Mouse (Mus musculus) liver, embryonic 11.5 days (tissue): ENCODE data around the gene Grb14. TPM values are rescaled to one million over a fixed set of nuclear protein-coding genes. Genes with fewer than 3 reads are reported as not detected.

Source experiments
- ATAC-seq: fragments of 200-750 bp; cut with Nextera tagmentation; replicated peaks from 2 replicates; pipeline ENCODE4 v1.8.0; 2017; ENCODE audit warnings: moderate number of reproducible peaks, mild to moderate bottlenecking, moderate TSS enrichment, moderate library complexity; ENCODE audit not compliant: low FRiP score
- DNase-seq: peaks from one replicate; pipeline ENCODE4 v3.0.0-alpha.2; 2017; ENCODE audit warnings: low spot score
- H3K27ac ChIP-seq: fragments of 300-500 bp; sonication (generic); 2 replicates; pipeline ENCODE4 v1.5.1; 2014; ENCODE audit warnings: mild to moderate bottlenecking, low read depth, low read length, control low read depth
- H3K27me3 ChIP-seq: fragments of 300-500 bp; sonication (generic); replicated peaks from 2 replicates; pipeline ENCODE4 v1.6.1; 2014; ENCODE audit warnings: low read length, mixed read lengths; ENCODE audit not compliant: control insufficient read depth, insufficient read depth
- H3K36me3 ChIP-seq: fragments of 300-500 bp; sonication (generic); 2 replicates; pipeline ENCODE4 v1.6.1; 2014; ENCODE audit warnings: mild to moderate bottlenecking, low read length, moderate library complexity, mixed read lengths; ENCODE audit not compliant: control insufficient read depth, insufficient read depth
- H3K4me1 ChIP-seq: fragments of 300-500 bp; sonication (generic); replicated peaks from 2 replicates; pipeline ENCODE4 v1.6.1; 2014; ENCODE audit warnings: low read length, mixed read lengths; ENCODE audit not compliant: control insufficient read depth, insufficient read depth
- H3K4me2 ChIP-seq: fragments of 300-500 bp; sonication (generic); 2 replicates; pipeline ENCODE4 v1.6.1; 2014; ENCODE audit warnings: mild to moderate bottlenecking, control low read depth, moderate library complexity
- H3K4me3 ChIP-seq: fragments of 300-500 bp; sonication (generic); 2 replicates; pipeline ENCODE4 v1.5.1; 2014; ENCODE audit warnings: low read depth, low read length, control low read depth
- H3K9ac ChIP-seq: fragments of 300-500 bp; sonication (generic); 2 replicates; pipeline ENCODE4 v1.6.1; 2014; ENCODE audit warnings: low read depth, low read length, control low read depth
- H3K9me3 ChIP-seq: fragments of 300-500 bp; sonication (generic); 2 replicates; pipeline ENCODE4 v1.6.1; 2016; ENCODE audit warnings: low read length, inconsistent platforms, mixed read lengths; ENCODE audit not compliant: control insufficient read depth
- WGBS: fragments of 180-500 bp; shearing (Covaris S2); extraction: QIAGEN DNeasy Blood & Tissue Kit; methylation state at CpG from one replicate; pipeline ENCODE4 v1.1.7; 2014; 5-methylcytosine and 5-hydroxymethylcytosine counted together
- polyA plus RNA-seq: library from polyadenylated mRNA; unstranded; fragments of >200 nt; fragmentation: Nextera tagmentation; extraction: Ambion mirVana; gene quantifications from 2 replicates; pipeline ENCODE4 v1.2.1, GENCODE M21; 2014

Grb14 gene
- polyA plus RNA-seq, 1 experiment from 2014 or later = 7.7 TPM

DNA sequence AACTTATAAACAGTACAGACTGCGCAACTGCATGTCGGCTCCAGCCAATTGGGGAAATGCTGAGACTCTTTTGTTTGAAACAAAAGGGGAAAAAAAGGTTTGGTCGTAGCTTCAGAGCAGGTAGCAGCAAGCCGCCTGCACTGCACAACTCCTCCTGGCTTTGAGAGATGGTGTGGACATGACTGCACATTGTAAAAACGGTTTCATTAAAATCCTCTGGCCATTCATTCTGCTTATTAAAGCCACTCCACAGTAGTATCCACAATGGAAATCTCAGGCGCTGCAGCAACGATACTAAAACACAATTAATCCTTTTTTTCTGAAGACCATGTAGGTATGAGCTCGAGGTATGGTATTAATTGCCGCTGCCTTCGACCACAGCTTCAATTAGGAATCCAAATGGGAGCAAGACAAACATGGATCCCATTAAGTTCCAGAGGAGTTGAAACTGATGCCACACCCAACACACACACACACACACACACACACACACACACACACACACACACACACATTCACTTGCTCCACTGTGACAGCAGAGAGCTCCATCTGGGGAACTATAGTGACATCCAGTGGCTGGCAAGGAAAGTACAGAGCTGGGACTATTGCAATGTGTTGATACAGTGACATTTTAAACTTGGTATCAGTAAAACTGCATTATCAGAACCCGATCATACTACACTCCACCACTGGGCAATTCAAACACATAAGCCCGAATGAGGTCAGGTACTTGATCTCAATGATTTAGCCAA is 76.2 kb downstream of the Grb14 start:
- Histone ChIP-seq H3K36me3 (no peaks in the 10 kb centered on the region), H3K4me1 (no peaks in the 10 kb centered on the region), H3K4me2 (no peak overlapping the region), H3K9me3 (no peaks in the 10 kb centered on the region), H3K4me3 (no peak overlapping the region), H3K27me3 (no peaks in the 10 kb centered on the region), H3K9ac (no peak overlapping the region), H3K27ac (no peak overlapping the region)
- DNase-seq (no peak), ATAC-seq (no peak)
- 79% methylated on average over 12 of the region's 12 CpGs for WGBS

GRCm38 (mm10) chr2:64947484-64947883 is 77.3 kb downstream of the Grb14 start:
- ATAC-seq = no peak
- H3K27ac ChIP-seq = no peak overlapping the region
- no peaks in the 10 kb centered on the region for H3K27me3 ChIP-seq
- H3K9ac ChIP-seq = no peak overlapping the region
- no peak for DNase-seq
- H3K4me1 ChIP-seq = no peaks in the 10 kb centered on the region
- no peaks in the 10 kb centered on the region for H3K9me3 ChIP-seq
- WGBS = 68% methylated on average over 3 of the region's 3 CpGs
- H3K4me2 ChIP-seq = no peak overlapping the region
- no peaks in the 10 kb centered on the region for H3K36me3 ChIP-seq
- no peak overlapping the region for H3K4me3 ChIP-seq

DNA sequence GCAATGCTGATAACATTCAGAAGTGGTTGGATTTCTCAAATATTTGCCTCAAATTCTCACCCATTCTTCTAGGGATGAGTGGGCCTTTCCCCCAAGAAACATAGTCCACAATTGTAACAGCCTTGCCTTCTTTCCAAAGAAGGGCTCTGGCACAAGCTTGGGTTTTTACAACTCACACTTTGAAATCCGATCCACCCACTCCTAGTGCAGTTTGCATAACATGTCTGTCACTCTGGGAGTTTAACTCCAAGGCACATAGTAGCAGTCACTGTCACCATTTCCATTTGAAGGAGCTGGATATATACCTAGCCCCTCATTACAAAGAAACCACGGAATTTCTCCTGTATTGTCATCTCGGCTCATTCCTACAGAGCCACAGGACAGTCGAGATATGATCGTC is 103.9 kb downstream of the Grb14 start:
- no peaks in the 10 kb centered on the region; the same call in 1 of the 2 replicates for H3K4me1 ChIP-seq
- no peak overlapping the region for H3K4me2 ChIP-seq
- no peaks in the 10 kb centered on the region for H3K9me3 ChIP-seq
- H3K36me3 ChIP-seq = no peaks in the 10 kb centered on the region
- no peak for DNase-seq
- no peak for ATAC-seq
- no peak overlapping the region for H3K4me3 ChIP-seq
- WGBS = 56% methylated on average over 5 of the region's 5 CpGs
- no peak overlapping the region for H3K27ac ChIP-seq
- H3K27me3 ChIP-seq = no peaks in the 10 kb centered on the region
- no peak overlapping the region for H3K9ac ChIP-seq

DNA sequence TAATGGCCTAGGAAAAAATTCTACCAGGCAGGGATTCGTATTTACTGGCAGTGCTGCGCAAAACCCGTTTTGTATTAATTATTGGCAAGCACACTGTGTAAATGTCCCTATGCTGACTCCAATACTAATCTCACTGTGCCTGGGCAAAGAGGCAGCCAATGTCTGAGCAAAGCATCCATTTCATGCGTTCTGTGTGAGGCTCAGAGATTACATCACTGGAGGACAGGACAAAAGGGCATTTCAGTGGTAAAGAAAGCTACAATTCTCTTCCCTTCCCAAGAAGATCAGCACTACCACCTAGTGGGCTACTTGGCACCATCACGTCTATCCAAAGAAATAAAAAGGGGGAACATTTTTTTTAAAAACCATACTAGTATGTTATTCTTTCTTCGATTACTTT is 109.3 kb downstream of the Grb14 start:
- Histone ChIP-seq H3K4me2 (no peak overlapping the region), H3K9me3 (no peaks in the 10 kb centered on the region), H3K27me3 (no peaks in the 10 kb centered on the region), H3K36me3 (no peaks in the 10 kb centered on the region), H3K27ac (no peak overlapping the region), H3K4me1 (no peaks in the 10 kb centered on the region; the same call in 1 of the 2 replicates), H3K4me3 (no peak overlapping the region), H3K9ac (no peak overlapping the region)
- 62% methylated on average over 6 of the region's 6 CpGs for WGBS
- DNase-seq (no peak), ATAC-seq (no peak)

DNA sequence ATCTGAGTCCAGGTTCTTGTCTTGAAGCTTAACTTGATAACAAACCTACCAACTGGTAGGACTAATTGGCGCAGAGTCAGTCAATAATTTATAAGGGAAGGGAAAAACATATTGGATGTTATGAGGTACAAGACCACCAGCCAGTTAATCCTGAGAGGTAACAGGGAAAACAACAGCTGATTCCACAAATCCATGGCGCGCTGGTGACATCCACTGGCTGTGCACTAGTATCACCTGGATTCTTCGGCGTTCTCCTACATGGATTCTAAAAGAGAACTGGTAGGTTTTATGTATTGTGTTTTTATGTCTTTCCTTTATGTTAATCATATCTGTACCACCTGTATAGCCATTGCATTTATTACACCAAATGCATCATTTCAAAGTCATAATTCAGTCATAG is 119.9 kb downstream of the Grb14 start:
- H3K4me2 ChIP-seq = no peak overlapping the region
- no peaks in the 10 kb centered on the region for H3K27me3 ChIP-seq
- ATAC-seq = no peak
- H3K4me3 ChIP-seq = no peak overlapping the region
- no peaks in the 10 kb centered on the region for H3K9me3 ChIP-seq
- H3K27ac ChIP-seq = no peak overlapping the region
- no peaks in the 10 kb centered on the region for H3K4me1 ChIP-seq
- no peak overlapping the region for H3K9ac ChIP-seq
- WGBS = 85% methylated on average over 5 of the region's 5 CpGs
- DNase-seq = no peak
- H3K36me3 ChIP-seq = no peaks in the 10 kb centered on the region

- Histone ChIP-seq H3K36me3 (no peaks in the 10 kb centered on the region), H3K27me3 (no peaks in the 10 kb centered on the region), H3K4me1 (no peaks in the 10 kb centered on the region), H3K4me2 (no peak overlapping the region), H3K4me3 (no peak overlapping the region), H3K9ac (no peak overlapping the region), H3K9me3 (no peaks in the 10 kb centered on the region), H3K27ac (no peak overlapping the region)
- ATAC-seq (no peak), DNase-seq (no peak)
- 82% methylated on average over 5 of the region's 5 CpGs for WGBS
Measured at GRCm38 (mm10) chr2:64897844-64898243, 126.9 kb downstream of the Grb14 start.

DNA sequence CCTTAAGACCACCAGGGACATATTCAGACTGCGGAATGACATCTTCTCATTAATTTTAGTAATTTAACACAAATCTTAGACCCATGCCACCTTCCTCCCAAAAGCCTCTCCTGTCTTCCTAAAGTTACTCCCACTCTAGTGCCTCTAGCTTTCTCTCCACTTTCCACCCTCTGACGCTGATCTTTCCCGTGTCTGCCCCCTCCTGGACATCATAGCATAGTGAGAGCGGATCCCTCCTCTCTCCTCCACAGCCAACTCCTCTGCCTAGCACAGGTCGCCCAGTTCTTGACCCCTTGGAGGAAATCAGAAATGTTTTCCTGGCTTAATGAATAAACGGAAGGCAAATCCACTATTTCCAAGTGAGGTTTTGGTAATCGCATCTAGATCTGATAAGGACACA is 131.6 kb downstream of the Grb14 start:
- Histone ChIP-seq H3K9ac (no peak overlapping the region), H3K36me3 (no peaks in the 10 kb centered on the region), H3K27ac (no peak overlapping the region), H3K4me3 (no peak overlapping the region), H3K4me1 (no peaks in the 10 kb centered on the region), H3K27me3 (no peaks in the 10 kb centered on the region), H3K4me2 (no peak overlapping the region), H3K9me3 (no peaks in the 10 kb centered on the region)
- no peak for DNase-seq
- no peak for ATAC-seq
- 59% methylated on average over 7 of the region's 7 CpGs for WGBS

GRCm38 (mm10) chr2:64887098-64887757 is 137.6 kb downstream of the Grb14 start:
- no peaks in the 10 kb centered on the region for H3K4me1 ChIP-seq
- H3K27ac ChIP-seq = no peak overlapping the region
- H3K4me3 ChIP-seq = no peak overlapping the region
- DNase-seq (no peak), ATAC-seq (no peak)
- no peaks in the 10 kb centered on the region for H3K36me3 ChIP-seq
- H3K4me2 ChIP-seq = no peak overlapping the region
- H3K9ac ChIP-seq = no peak overlapping the region
- 42% methylated on average over 6 of the region's 6 CpGs for WGBS
- no peaks in the 10 kb centered on the region for H3K27me3 ChIP-seq
- no peaks in the 10 kb centered on the region for H3K9me3 ChIP-seq

- H3K4me3 ChIP-seq = no peak overlapping the region
- ATAC-seq (no peak), DNase-seq (no peak)
- no peaks in the 10 kb centered on the region for H3K9me3 ChIP-seq
- H3K36me3 ChIP-seq = no peaks in the 10 kb centered on the region
- 79% methylated on average over 5 of the region's 5 CpGs for WGBS
- no peak overlapping the region for H3K9ac ChIP-seq
- H3K4me1 ChIP-seq = no peaks in the 10 kb centered on the region
- no peaks in the 10 kb centered on the region for H3K27me3 ChIP-seq
- no peak overlapping the region for H3K4me2 ChIP-seq
- no peak overlapping the region for H3K27ac ChIP-seq
Measured at GRCm38 (mm10) chr2:64885696-64886095, 139.1 kb downstream of the Grb14 start.
